Mouse (Mus musculus) kidney, adult 8-10 months (tissue): ENCODE data around the gene Ptpn23.
"Not testable (repeated sequence)": the region's sequence is repeated elsewhere in the genome, so short reads cannot be mapped to it uniquely, and the experiment has no call there.

ENCODE experiments used
- DNase-seq, 2 experiments: peaks; one replicate each; pipeline ENCODE4 v3.0.0; 2022

The Ptpn23 gene

GRCm38 (mm10) chr9:110408099-110408773 lies at the start of gene Ptpn23:
Gene Ptpn23 (minus strand): TSS chr9:110408213.
- DNase-seq, result peak; percentile 93 to 94

- DNase-seq, result no peak
These were observed 44.5 kb upstream of the Ptpn23 start for GRCm38 (mm10) chr9:110452523-110452922.

- peak; percentile 50 to 71 for DNase-seq
These were observed 41.0 kb upstream of the Ptpn23 start for GRCm38 (mm10) chr9:110448857-110449617.

GRCm38 (mm10) chr9:110448356-110448755 lies 40.3 kb upstream of the Ptpn23 start:
- DNase-seq, result no peak

- DNase-seq, result no peak
These were observed 32.5 kb upstream of the Ptpn23 start for GRCm38 (mm10) chr9:110440559-110440958.

- DNase-seq, result no peak
These were observed 32.0 kb upstream of the Ptpn23 start for GRCm38 (mm10) chr9:110440049-110440448.

GRCm38 (mm10) chr9:110436041-110436440 lies 28.0 kb upstream of the Ptpn23 start:
- no peak for DNase-seq

GRCm38 (mm10) chr9:110433045-110433444 lies 25.0 kb upstream of the Ptpn23 start:
- no peak for DNase-seq

GRCm38 (mm10) chr9:110431241-110431640 lies 23.2 kb upstream of the Ptpn23 start:
- DNase-seq, result no peak

GRCm38 (mm10) chr9:110419511-110420112 lies 11.6 kb upstream of the Ptpn23 start, which contains the start of gene Ngp:
Gene Ngp (plus strand): TSS chr9:110419747.
- DNase-seq, result no peak

- DNase-seq, result peak; percentile 51 to 63
These were observed 5.8 kb upstream of the Ptpn23 start for GRCm38 (mm10) chr9:110413785-110414184.

- DNase-seq, result no peak
These were observed 4.9 kb upstream of the Ptpn23 start for GRCm38 (mm10) chr9:110412926-110413325.

GRCm38 (mm10) chr9:110410908-110411887 lies 3.2 kb upstream of the Ptpn23 start:
- DNase-seq, result peak; percentile 78 to 89

GRCm38 (mm10) chr9:110407311-110408098 lies 508 bp downstream of the Ptpn23 start:
- DNase-seq, result no peak

GRCm38 (mm10) chr9:110403240-110403639 lies 4.8 kb downstream of the Ptpn23 start:
- DNase-seq, result not testable (repeated sequence)

GRCm38 (mm10) chr9:110402731-110403130 lies 5.3 kb downstream of the Ptpn23 start:
- peak in 1 of 2 experiments; percentile 40 for DNase-seq

- no peak for DNase-seq
These were observed 7.4 kb downstream of the Ptpn23 start for GRCm38 (mm10) chr9:110400650-110401049.

- no peak for DNase-seq
These were observed 14.7 kb downstream of the Ptpn23 start for GRCm38 (mm10) chr9:110393295-110393694.

GRCm38 (mm10) chr9:110390843-110391242 lies 17.2 kb downstream of the Ptpn23 start:
- DNase-seq, result no peak

- no peak for DNase-seq
These were observed 20.0 kb downstream of the Ptpn23 start for GRCm38 (mm10) chr9:110388011-110388410.

GRCm38 (mm10) chr9:110384369-110384929 lies 23.6 kb downstream of the Ptpn23 start:
- DNase-seq, result no peak
